Mouse (Mus musculus) lung, postnatal 4 days (tissue): Measurements from ENCODE around the gene Abca3.
"Not testable (repeated sequence)": the region's sequence is repeated elsewhere in the genome, so short reads cannot be mapped to it uniquely, and the experiment has no call there.

ENCODE experiments used
- DNase-seq, 2 experiments: peaks; one replicate each; pipeline ENCODE4 v3.0.0; 2021

The Abca3 gene

GRCm38 (mm10) chr17:24442632-24443155 lies 90.9 kb downstream of the Abca3 start, which contains the start of gene Dnase1l2:
Gene Dnase1l2 (minus strand): TSS chr17:24443105.
- no peak for DNase-seq

- no peak for DNase-seq
These were observed 91.7 kb downstream of the Abca3 start for GRCm38 (mm10) chr17:24443409-24443808.

GRCm38 (mm10) chr17:24446590-24446989 lies 94.8 kb downstream of the Abca3 start:
- no peak for DNase-seq

- DNase-seq: no peak
These were observed 97.8 kb downstream of the Abca3 start for GRCm38 (mm10) chr17:24449507-24449906.

GRCm38 (mm10) chr17:24451220-24451619 lies 99.5 kb downstream of the Abca3 start:
- no peak for DNase-seq

GRCm38 (mm10) chr17:24453372-24453771 lies 101.6 kb downstream of the Abca3 start:
- no peak for DNase-seq

- no peak for DNase-seq
These were observed 102.5 kb downstream of the Abca3 start for GRCm38 (mm10) chr17:24454218-24454755.

GRCm38 (mm10) chr17:24454756-24455522 lies 103.2 kb downstream of the Abca3 start:
- DNase-seq: peak; percentile 100

GRCm38 (mm10) chr17:24455523-24456206 lies 103.9 kb downstream of the Abca3 start:
- not testable (repeated sequence) for DNase-seq
